Mouse (Mus musculus): ENCODE measurements around the gene Jmjd8. TPM values are rescaled to one million over a fixed set of nuclear protein-coding genes. Genes with fewer than 3 reads are reported as not detected.

Jmjd8 gene
- polyA plus RNA-seq, 1 experiment from 2014 or later: 39.5 TPM

DNA sequence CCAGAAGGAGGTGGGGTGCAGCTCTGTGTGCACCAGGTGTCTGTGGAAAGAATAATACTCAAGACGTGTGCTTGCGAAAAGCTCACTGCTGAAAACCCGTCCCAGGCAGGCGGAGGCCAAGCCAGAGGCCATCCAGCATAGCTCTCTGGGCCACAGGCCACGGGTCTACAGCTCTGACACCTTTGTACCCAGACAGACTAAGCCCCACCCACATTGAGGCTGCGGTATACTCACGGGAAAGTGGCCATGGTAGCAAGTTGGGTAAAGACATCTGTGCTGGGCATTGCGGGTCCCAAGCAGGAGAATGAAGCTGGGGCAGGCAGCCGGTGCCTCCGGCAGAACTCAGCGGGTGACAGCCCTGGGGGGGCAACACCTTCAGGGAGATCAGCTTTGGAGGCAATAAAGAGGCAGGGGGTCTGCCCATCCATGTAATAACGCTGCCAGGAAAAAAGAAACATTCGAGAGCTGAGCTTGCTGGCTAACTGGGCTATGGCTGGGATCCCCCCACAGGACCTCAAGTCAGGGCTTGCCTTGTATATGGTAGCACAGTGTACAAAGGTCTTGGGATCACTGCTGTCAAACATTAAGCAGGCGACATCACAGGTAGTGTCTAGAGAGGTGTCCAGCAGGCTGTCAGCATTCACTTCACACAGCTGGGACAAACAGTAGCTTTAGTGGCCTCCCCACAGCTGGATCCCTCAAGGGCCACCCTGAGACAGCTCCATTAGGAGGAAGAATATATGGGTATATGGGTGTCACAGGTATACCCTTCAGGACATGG lies 11.0 kb downstream of the Jmjd8 start:
- no peak overlapping the region for H3K27ac ChIP-seq (ENCODE audit: low read depth)

DNA sequence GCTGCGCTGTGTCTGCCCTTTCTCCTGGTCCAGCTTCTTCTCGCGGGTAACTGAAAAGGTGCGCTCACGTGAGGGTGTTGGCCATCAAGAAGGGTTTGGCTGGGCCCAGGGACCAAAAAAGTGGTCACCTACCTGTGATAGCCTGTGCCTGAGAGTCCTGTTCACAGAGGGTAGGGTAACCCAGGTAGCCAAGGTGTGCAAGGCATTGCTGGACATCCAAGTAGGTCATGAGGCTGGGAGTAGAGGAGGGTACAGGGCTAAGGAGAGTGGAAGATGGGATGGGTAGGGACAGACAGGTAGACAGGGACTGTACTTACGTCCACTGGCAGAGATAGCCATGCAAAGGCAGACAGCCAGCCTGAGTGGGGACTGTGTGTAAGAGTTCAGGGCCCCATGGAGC lies 11.9 kb downstream of the Jmjd8 start:
- Histone ChIP-seq H3K4me3 (ENCODE audit: low read depth, low read length) (no peak overlapping the region), H3K4me1 (replicated peaks; ENCODE audit: control insufficient read depth, insufficient read depth, low read length) (peaks cover 23% of the 10 kb centered on the region), H3K9ac (ENCODE audit: low read length) (no peak overlapping the region), H3K9me3 (ENCODE audit: control insufficient read depth, low read length) (no peaks in the 10 kb centered on the region), H3K4me2 (ENCODE audit: low read length) (no peak overlapping the region), H3K27ac (ENCODE audit: low read depth) (no peak overlapping the region), H3K36me3 (ENCODE audit: control insufficient read depth, insufficient read depth, low read length) (peaks cover 52% of the 10 kb centered on the region), H3K27me3 (replicated peaks; ENCODE audit: control insufficient read depth, insufficient read depth, low read length) (no peaks in the 10 kb centered on the region)
- WGBS: 94% methylated on average over 6 of the region's 6 CpGs
- DNase-seq (ENCODE audit: low spot score): no peak
- no peak for ATAC-seq (replicated peaks; ENCODE audit: low FRiP score, low TSS enrichment, low read depth)

More for the DNA sequence above, 11.0 kb downstream of the Jmjd8 start:
- no peak overlapping the region for H3K4me3 ChIP-seq (ENCODE audit: low read depth, low read length)
- H3K9ac ChIP-seq (ENCODE audit: low read length): no peak overlapping the region
- no peaks in the 10 kb centered on the region for H3K9me3 ChIP-seq (ENCODE audit: control insufficient read depth, low read length)
- 85% methylated on average over 14 of the region's 14 CpGs for WGBS
- H3K4me1 ChIP-seq (replicated peaks; ENCODE audit: control insufficient read depth, insufficient read depth, low read length): peaks cover 23% of the 10 kb centered on the region
- no peak for ATAC-seq (replicated peaks; ENCODE audit: low FRiP score, low TSS enrichment, low read depth)
- peaks cover 55% of the 10 kb centered on the region for H3K36me3 ChIP-seq (ENCODE audit: control insufficient read depth, insufficient read depth, low read length)
- DNase-seq (ENCODE audit: low spot score): no peak
- H3K27me3 ChIP-seq (replicated peaks; ENCODE audit: control insufficient read depth, insufficient read depth, low read length): no peaks in the 10 kb centered on the region
- H3K4me2 ChIP-seq (ENCODE audit: low read length): no peak overlapping the region

DNA sequence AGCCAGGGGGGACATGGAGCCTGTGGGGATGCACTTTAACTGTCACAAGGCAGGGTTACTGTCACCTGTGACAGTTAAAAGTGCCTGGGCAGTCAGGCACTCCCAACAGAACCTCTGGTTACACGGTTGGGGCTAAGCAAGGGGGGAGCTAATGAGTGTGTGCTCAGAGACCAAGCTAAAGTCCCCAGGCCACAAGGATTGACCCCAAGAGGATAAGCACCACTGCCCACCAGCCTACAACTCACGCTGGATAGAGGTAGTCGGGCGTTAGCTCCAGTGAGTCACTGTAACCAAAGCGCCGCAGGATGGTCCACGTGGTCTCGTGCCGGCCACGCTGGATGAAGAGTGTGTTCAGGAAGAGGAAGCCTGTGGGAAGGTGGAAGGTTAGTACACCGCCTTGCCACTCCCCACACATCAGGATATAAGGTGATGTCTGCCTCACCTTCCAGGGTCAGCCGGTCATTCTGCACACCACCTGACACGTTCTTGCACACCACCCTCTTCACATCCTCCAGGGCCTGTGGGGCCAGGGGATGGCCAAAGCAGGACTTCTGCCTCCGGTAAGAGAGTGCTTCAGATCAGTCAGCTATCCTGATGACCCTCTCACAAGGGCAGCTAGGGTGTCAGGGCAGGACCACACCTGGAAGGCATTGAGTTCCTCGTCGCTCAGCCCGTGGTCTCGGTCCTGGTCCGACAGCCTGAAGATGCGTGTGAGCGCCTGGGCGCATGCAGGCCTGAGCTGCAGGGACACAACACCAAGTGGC lies 12.6 kb downstream of the Jmjd8 start, which contains the start of gene Gm20683:
Gene Gm20683 (minus strand): TSS at position 647 of the 764 bp plus-strand sequence.
- no peak within 1 kb of the TSS for H3K9ac ChIP-seq (ENCODE audit: low read length)
- H3K27me3 ChIP-seq (replicated peaks; ENCODE audit: control insufficient read depth, insufficient read depth, low read length): no peaks in the 10 kb centered on the region
- H3K4me2 ChIP-seq (ENCODE audit: low read length): no peak within 1 kb of the TSS
- H3K4me1 ChIP-seq (replicated peaks; ENCODE audit: control insufficient read depth, insufficient read depth, low read length): peaks cover 19% of the 10 kb centered on the region
- ATAC-seq (replicated peaks; ENCODE audit: low FRiP score, low TSS enrichment, low read depth): no peak
- no peak for DNase-seq (ENCODE audit: low spot score)
- H3K36me3 ChIP-seq (ENCODE audit: control insufficient read depth, insufficient read depth, low read length): peaks cover 58% of the 10 kb centered on the region
- no peaks in the 10 kb centered on the region for H3K9me3 ChIP-seq (ENCODE audit: control insufficient read depth, low read length)
- H3K4me3 ChIP-seq (ENCODE audit: low read depth, low read length): no peak within 1 kb of the TSS
- H3K27ac ChIP-seq (ENCODE audit: low read depth): no peak within 1 kb of the TSS
- WGBS: 96% methylated on average over 22 of the region's 22 CpGs

DNA sequence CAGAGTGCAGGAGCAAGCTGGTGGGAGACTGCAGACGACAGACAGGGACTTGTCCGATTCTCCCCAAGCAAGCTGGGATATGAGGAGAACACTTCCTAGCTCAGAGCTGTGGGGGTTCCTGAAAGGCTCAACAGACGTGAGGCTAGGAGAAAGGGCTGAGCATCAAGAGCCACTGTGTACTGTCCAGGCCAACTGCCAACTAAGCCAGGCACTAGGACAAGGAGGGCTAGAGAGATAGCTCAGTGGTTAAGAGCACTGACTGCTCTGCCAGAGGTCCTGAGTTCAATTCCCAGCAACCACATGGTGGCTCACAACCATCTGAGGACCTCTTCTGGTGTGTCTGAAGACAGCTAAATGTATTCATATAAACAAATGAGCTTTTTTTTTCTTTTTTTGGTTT lies 13.8 kb downstream of the Jmjd8 start:
- peaks cover 65% of the 10 kb centered on the region for H3K36me3 ChIP-seq (ENCODE audit: control insufficient read depth, insufficient read depth, low read length)
- ATAC-seq (replicated peaks; ENCODE audit: low FRiP score, low TSS enrichment, low read depth) (no peak), DNase-seq (ENCODE audit: low spot score) (no peak)
- no peak overlapping the region for H3K9ac ChIP-seq (ENCODE audit: low read length)
- H3K4me2 ChIP-seq (ENCODE audit: low read length): no peak overlapping the region
- H3K9me3 ChIP-seq (ENCODE audit: control insufficient read depth, low read length): no peaks in the 10 kb centered on the region
- no peak overlapping the region for H3K4me3 ChIP-seq (ENCODE audit: low read depth, low read length)
- peaks cover 12% of the 10 kb centered on the region for H3K4me1 ChIP-seq (replicated peaks; ENCODE audit: control insufficient read depth, insufficient read depth, low read length)
- H3K27ac ChIP-seq (ENCODE audit: low read depth): no peak overlapping the region
- no peaks in the 10 kb centered on the region for H3K27me3 ChIP-seq (replicated peaks; ENCODE audit: control insufficient read depth, insufficient read depth, low read length)
- 79% methylated on average over 3 of the region's 3 CpGs for WGBS

DNA sequence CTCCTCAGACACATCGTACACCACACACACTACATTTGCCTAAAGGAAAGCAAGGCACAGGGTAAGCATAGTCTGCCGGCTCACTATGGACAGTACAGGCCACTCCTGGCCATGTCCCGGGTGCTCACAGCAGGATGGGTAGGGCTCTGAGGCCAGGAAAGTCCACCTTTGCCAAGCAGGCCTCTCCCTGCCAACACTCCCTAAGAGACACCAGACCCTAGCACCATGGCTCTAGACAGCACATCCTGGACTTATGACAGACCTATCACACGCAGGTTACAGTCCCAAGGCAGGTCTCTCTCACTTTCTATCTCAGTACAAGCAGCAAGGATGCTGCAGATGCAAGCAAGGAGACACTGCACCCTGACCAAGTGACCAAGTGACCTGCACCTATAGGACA lies 14.5 kb downstream of the Jmjd8 start:
- DNase-seq (ENCODE audit: low spot score): no peak
- Histone ChIP-seq H3K9me3 (ENCODE audit: control insufficient read depth, low read length) (no peaks in the 10 kb centered on the region), H3K4me3 (ENCODE audit: low read depth, low read length) (peak overlapping the region; percentile 78), H3K4me2 (ENCODE audit: low read length) (peak overlapping the region; percentile 87), H3K27me3 (replicated peaks; ENCODE audit: control insufficient read depth, insufficient read depth, low read length) (no peaks in the 10 kb centered on the region), H3K27ac (ENCODE audit: low read depth) (no peak overlapping the region), H3K9ac (ENCODE audit: low read length) (peak overlapping the region; percentile 81), H3K4me1 (replicated peaks; ENCODE audit: control insufficient read depth, insufficient read depth, low read length) (peaks cover 12% of the 10 kb centered on the region), H3K36me3 (ENCODE audit: control insufficient read depth, insufficient read depth, low read length) (peaks cover 66% of the 10 kb centered on the region)
- no peak for ATAC-seq (replicated peaks; ENCODE audit: low FRiP score, low TSS enrichment, low read depth)
- WGBS: 90% methylated on average over 4 of the region's 4 CpGs

DNA sequence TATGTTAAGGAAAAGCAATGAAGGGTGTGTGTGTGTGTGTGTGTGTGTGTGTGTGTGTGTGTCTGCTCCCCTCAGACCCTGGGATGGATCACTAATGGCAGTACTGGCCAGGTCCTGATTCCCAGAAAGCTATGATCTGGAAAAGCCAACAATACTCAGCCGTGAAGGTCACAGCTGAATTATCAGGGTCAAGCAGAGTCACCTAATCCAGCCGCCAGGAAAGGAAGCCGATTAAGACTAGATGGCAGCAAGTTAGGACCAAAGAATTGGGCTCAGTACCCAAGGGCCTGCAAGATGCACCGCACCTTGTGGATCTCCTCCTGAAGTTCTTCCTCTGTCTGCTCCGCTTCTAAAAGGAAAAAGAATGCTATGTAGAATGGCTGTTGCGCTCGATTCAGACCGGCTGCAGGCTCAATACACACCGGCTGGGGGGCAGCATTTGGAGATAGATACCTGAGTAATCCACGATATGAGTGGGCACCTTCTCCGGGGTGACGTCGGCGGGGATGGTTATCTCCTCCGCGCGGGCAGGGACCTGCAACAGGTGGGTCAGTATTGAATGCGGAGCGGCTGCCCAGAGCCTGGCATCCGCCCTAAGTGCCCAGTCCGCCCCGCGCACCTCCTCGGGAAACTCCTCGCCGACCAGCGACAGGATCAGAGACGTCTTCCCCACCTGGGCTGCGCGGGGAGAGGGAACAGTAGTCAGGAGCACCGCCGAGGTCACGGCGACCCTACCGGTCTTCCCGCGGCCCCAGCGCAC lies 15.1 kb downstream of the Jmjd8 start:
- peak overlapping the region; percentile 70 for H3K27ac ChIP-seq (ENCODE audit: low read depth)
- H3K9me3 ChIP-seq (ENCODE audit: control insufficient read depth, low read length): no peaks in the 10 kb centered on the region
- 3% methylated on average over 37 of the region's 38 CpGs for WGBS
- H3K4me2 ChIP-seq (ENCODE audit: low read length): peak overlapping the region; percentile 87
- H3K27me3 ChIP-seq (replicated peaks; ENCODE audit: control insufficient read depth, insufficient read depth, low read length): no peaks in the 10 kb centered on the region
- peak overlapping the region; percentile 81 for H3K9ac ChIP-seq (ENCODE audit: low read length)
- peak overlapping the region; percentile 78 for H3K4me3 ChIP-seq (ENCODE audit: low read depth, low read length)
- peaks cover 67% of the 10 kb centered on the region for H3K36me3 ChIP-seq (ENCODE audit: control insufficient read depth, insufficient read depth, low read length)
- DNase-seq (ENCODE audit: low spot score) (no peak), ATAC-seq (replicated peaks; ENCODE audit: low FRiP score, low TSS enrichment, low read depth) (no peak; the same call in 1 of the 2 replicates)
- H3K4me1 ChIP-seq (replicated peaks; ENCODE audit: control insufficient read depth, insufficient read depth, low read length): peaks cover 12% of the 10 kb centered on the region

DNA sequence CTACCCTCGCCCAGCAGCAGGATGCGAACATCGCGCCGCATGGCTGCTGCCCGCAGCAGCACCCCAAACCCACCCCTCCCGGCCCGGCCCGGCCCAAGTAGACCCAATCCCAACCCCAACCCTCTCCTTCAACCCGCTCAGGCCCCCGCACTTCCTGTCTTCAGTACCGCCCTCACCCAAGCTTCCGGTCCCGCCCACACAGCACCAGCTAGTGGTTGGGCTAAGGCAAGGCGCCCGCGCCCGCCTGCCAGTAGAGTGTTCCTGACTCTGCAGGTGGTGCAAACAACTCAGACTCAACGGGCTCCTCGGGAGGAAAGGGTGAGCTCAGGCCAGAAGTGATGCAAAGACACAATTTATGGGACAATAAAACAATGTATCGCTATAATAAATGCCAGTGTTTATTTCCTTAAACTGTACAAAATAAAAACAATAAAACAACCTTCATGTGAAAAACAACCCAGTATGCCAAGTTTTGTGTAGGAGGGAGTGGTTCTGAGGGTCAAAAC lies 15.8 kb downstream of the Jmjd8 start, which contains the start of gene Rhot2:
Gene Rhot2 (minus strand): TSS at position 456 of the 506 bp plus-strand sequence.
- Histone ChIP-seq H3K4me2 (ENCODE audit: low read length) (peak within 1 kb of the TSS; percentile 87), H3K4me3 (ENCODE audit: low read depth, low read length) (peak within 1 kb of the TSS; percentile 78), H3K27me3 (replicated peaks; ENCODE audit: control insufficient read depth, insufficient read depth, low read length) (no peaks in the 10 kb centered on the region), H3K9ac (ENCODE audit: low read length) (peak within 1 kb of the TSS; percentile 81), H3K4me1 (replicated peaks; ENCODE audit: control insufficient read depth, insufficient read depth, low read length) (peaks cover 12% of the 10 kb centered on the region), H3K27ac (ENCODE audit: low read depth) (peak within 1 kb of the TSS; percentile 70), H3K36me3 (ENCODE audit: control insufficient read depth, insufficient read depth, low read length) (peaks cover 63% of the 10 kb centered on the region), H3K9me3 (ENCODE audit: control insufficient read depth, low read length) (no peaks in the 10 kb centered on the region)
- peak; percentile 95 for ATAC-seq (replicated peaks; ENCODE audit: low FRiP score, low TSS enrichment, low read depth)
- 1% methylated on average over 21 of the region's 21 CpGs for WGBS
- peak; percentile 96 for DNase-seq (ENCODE audit: low spot score)

DNA sequence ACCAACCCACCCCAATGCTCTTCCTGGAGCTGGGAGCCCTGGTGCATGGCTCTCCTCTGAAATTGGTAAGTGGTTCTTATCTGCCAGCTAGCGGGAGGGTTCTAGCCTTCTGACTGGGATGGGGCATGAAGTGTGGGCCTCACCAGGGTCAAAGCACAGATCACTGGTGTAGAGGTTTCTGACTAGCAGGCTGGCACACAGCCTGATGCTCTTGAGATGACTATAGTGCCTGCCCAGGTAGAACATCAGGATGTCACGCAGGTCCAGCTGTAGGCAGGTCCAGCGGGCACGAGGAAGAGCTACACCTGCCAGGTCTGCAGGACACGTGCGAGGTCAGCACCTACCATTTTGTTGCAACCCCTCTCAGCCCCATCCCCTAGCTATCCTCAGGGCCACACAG lies 31.6 kb downstream of the Jmjd8 start:
- Histone ChIP-seq H3K4me3 (ENCODE audit: low read depth, low read length) (no peak overlapping the region), H3K9me3 (ENCODE audit: control insufficient read depth, low read length) (no peaks in the 10 kb centered on the region), H3K4me2 (ENCODE audit: low read length) (peak overlapping the region; percentile 75), H3K9ac (ENCODE audit: low read length) (peak overlapping the region; percentile 75; the same call in 1 of the 2 replicates), H3K36me3 (ENCODE audit: control insufficient read depth, insufficient read depth, low read length) (peaks cover 6% of the 10 kb centered on the region; the same call in 1 of the 2 replicates), H3K27me3 (replicated peaks; ENCODE audit: control insufficient read depth, insufficient read depth, low read length) (no peaks in the 10 kb centered on the region), H3K27ac (ENCODE audit: low read depth) (no peak overlapping the region), H3K4me1 (replicated peaks; ENCODE audit: control insufficient read depth, insufficient read depth, low read length) (peaks cover 9% of the 10 kb centered on the region)
- 94% methylated on average over 6 of the region's 6 CpGs for WGBS
- ATAC-seq (replicated peaks; ENCODE audit: low FRiP score, low TSS enrichment, low read depth) (no peak), DNase-seq (ENCODE audit: low spot score) (no peak)

All from intestine, embryonic 14.5 days (tissue).